Mouse (Mus musculus) heart, postnatal 4 days (tissue): Measurements from ENCODE around the gene Cbfb. TPM values are rescaled to one million over a fixed set of nuclear protein-coding genes. Genes with fewer than 3 reads are reported as not detected.
A peak's percentile ranks its signal among the peaks of the same experiment; 100 is the strongest.

Experiments
- DNase-seq: peaks from one replicate; pipeline ENCODE4 v3.0.0; 2021
- total RNA-seq, 2 experiments: library from RNA; stranded (reverse); gene quantifications; 2 replicates each; pipeline ENCODE4 v1.2.3; 2021

Cbfb gene
- total RNA-seq, 2 experiments from 2014 or later, result 44.7 to 46.9 TPM

GRCm38 (mm10) chr8:105252680-105253537 lies 82.4 kb downstream of the Cbfb start:
- DNase-seq, result no peak

GRCm38 (mm10) chr8:105253766-105254151 lies 83.3 kb downstream of the Cbfb start:
- no peak for DNase-seq

- DNase-seq, result peak; percentile 94
Measured at GRCm38 (mm10) chr8:105254152-105254965, 83.9 kb downstream of the Cbfb start.

DNA sequence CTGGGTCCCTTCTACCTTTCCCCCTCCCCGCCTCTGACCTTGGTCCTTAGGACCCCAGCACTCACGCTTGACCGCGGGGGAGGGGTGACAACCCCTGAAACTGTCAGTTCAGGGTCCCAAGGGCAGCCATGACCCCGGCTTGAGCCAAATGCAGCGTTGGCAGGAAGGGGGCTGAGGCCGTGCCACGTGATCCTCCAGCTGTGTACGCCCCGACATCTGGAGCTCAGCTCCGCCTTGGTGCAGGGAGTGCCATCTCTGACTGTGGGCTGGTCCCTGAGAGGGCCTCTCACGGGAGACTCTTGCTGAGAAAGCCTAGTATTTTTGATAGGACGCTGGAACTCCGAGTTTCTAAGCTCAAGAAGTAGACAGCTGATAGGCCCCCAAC lies 84.5 kb downstream of the Cbfb start, which contains the start of gene B3gnt9:
B3gnt9 (minus strand) TSS at position 188 of the 385 bp plus-strand sequence.
- DNase-seq, result peak; percentile 81

DNA sequence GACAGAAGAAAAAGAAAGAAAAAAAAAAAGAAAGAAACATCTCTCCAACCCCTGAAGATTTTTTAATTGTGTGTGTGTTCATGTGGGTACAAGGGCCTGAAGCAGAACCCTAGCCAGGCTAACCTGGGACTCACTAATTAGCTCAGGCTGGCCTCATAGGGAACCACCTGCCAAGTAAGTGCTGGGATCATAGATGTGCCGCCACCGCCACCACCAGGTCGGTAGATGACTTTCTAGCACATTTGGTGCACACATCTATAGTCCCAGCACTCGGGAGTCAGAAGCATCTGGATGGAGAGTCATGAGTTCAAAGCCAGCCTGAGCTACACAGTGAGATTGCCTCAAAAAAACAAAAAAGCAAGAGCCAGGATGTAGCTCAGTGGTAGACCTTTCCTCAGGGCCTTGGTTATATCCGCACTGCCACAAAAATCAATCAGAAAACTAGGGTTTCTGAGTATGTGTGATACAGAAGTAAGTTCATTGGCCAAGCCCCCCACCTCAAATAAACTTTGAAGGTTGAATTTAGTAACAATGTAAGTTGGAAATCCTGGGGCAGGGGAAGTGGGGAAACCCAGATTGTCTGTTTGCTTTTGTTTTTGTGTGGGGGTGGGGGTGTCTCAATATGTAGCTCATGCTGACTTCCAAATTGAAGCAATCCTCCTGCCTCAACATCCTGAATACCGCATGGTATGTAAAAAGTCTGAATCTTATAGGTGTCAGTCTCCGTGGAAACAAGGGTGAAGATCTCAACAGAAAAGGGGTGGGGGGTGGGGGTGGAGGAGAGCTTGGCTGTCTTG lies 87.0 kb downstream of the Cbfb start:
- DNase-seq, result no peak

- no peak for DNase-seq
Measured at GRCm38 (mm10) chr8:105258911-105259720, 88.6 kb downstream of the Cbfb start.

- DNase-seq, result peak; percentile 86
Measured at GRCm38 (mm10) chr8:105259721-105260320, 89.3 kb downstream of the Cbfb start.

DNA sequence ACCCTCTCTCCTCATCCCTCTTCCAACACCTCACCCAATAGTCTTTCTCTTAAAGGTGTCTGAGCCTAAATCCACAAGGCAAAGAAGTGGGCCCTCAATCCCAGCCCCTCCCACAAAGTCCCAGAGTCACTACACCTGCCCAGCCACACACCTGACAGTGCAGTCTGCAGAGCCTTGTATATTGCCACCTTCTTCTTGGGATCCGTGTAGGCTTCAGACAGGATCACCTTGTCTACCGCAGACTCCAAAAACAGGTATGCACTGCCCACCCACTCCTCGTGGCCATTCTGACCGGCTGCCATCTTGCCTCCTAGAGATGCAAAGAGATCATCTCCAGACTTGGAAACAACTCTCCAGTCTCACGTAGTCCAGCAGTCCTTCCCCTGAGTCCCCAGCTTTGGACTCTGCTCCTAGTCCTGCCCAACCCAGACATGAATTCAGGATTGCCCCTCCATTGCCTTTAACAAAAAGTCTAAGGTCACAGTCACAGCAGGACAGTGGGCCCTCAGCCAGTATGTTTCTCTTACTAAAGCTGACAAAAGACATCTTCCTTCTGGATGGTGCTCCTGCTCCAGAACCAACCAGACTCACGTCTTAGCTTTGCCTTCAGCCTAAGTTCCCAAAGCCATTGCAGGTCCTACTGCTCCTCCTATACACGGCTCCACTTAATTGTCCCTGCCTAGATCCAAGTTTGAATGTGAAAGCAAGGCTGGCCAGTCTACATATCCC lies 90.1 kb downstream of the Cbfb start:
- DNase-seq, result no peak

DNA sequence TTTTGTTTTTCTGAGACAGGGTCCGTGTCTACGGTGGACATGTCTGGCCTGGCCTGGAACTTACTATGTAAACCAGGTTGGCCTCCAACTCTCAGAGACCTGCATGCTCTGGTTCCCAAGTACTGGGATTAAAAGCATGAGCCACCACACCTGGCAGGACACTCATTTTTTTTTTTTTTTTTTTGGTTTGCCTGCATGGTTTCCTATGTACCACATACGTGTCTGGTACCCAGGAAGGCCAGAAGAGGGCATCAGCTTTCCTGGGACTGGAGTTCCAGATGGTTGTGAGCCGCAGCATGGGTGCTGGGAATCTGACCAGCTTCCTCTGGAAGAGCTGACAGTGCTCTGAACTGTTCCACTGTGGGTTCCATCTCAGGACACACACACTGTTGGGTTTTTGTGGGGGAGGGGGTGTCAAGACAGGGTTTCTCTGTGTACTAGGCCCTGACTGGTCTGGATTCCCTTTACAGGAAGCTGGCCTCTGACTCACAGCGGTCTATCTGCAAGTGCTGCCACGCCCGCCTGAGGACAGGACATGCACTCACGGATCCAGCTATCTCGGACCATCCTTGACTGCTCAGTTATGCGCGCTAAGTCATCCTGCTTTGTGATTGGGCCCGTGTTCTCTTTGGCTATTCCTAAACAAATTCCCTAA lies 91.0 kb downstream of the Cbfb start:
- DNase-seq, result no peak

GRCm38 (mm10) chr8:105263244-105263912 lies 92.9 kb downstream of the Cbfb start:
- DNase-seq, result no peak

DNA sequence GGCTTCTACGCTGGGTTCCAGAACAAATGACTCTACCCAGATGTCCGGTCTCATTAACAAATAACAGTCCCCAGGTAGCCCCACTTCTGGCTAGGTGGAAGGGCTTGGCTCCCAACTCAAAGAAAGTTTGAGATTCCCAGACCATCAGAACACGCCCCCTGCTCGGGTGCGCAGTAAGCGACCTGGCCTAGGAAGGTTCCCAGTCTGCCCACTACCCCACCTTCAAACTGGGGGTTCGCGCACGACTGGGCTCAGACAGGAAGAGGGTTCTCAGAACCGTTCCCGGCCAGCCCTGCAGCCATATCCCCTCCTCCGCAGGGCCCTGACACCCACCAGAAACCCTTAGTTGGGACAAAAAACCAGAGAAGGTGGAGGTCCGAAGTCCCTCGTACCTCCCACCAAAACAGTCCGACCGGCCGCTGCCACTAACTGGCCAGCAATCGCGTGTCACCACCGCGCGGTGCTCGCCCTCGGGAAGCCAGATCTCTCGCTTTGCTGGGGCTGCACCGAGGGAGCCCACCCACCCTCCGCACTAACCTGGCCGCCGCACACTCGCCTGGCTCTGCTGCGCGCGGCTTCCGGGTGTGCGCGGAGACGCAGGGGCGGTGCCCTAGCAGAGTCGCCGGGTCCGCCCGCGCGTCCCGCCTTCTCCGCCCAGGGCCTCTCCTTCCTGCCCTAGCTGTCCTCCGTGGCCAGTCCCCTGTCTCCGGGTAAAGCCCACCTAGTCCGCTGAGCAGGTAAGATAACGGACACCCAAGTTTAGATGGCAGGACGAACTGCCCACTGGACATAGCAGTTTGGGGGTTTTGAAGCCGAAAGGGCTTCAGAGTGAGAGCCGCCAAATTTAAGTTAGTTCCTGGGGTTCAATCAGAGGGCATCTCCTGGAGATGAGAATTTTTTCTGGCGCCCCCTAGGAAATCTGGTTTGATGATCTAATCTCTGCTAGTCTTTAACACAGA lies 93.8 kb downstream of the Cbfb start, which contains the start of the genes Tradd and Fbxl8:
Tradd (minus strand) TSS at position 586 of the 959 bp plus-strand sequence.
Fbxl8 (plus strand) TSS at position 625 of the 959 bp plus-strand sequence.
- peak; percentile 74 for DNase-seq

- no peak for DNase-seq
Measured at GRCm38 (mm10) chr8:105265128-105265527, 94.7 kb downstream of the Cbfb start.

DNA sequence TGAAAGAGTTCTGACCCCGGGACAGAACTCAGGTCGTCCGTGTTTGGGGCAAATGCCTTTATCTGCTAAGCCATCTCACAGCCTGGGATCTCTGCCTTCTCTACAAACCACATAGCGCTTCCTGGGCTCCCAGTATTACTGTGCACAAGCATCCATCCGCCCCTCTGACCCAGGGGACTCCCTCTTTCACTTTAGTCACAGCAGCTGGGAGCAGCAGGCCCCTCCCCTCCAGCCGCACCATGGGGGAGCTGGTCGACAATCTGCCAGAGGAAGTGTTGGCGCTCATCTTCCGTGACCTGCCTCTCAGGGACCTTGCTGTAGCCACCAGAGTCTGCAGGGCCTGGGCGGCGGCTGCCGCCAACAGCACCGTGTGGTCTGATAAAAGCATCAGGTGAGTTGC lies 96.3 kb downstream of the Cbfb start:
- no peak for DNase-seq

Other genes starting within 250 kb of the Cbfb start
- gene Ces2e, start 244.4 kb upstream of the Cbfb start, total RNA-seq, result under 1 TPM; 0.57 to 0.59 TPM
- under 1 TPM in 1 of 2 experiments, not detected in 1; 0.10 TPM for gene Ces2f, start 223.3 kb upstream of the Cbfb start, total RNA-seq
- gene Ces2g, start 209.0 kb upstream of the Cbfb start, total RNA-seq, result 1 to 10 TPM; 3.6 to 3.9 TPM
- gene Ces2h, start 169.8 kb upstream of the Cbfb start, total RNA-seq, result not detected
- gene Ces3a, start 122.1 kb upstream of the Cbfb start, total RNA-seq, result not detected
- not detected for gene Ces3b, start 86.9 kb upstream of the Cbfb start, total RNA-seq
- gene Ces4a, start 38.9 kb upstream of the Cbfb start, total RNA-seq, result not detected
- gene D230025D16Rik, start 54.5 kb downstream of the Cbfb start, total RNA-seq, result 10 to 100 TPM; 14.3 to 16.7 TPM
- gene B3gnt9, start 84.5 kb downstream of the Cbfb start, total RNA-seq, result 1 to 10 TPM; 9.0 TPM
- 10 to 100 TPM in 1 of 2 experiments, 1 to 10 TPM in 1; 9.4 to 10.1 TPM for gene Tradd, start 93.9 kb downstream of the Cbfb start, total RNA-seq
- gene Fbxl8, start 94.0 kb downstream of the Cbfb start, total RNA-seq, result 1 to 10 TPM; 3.7 TPM
- 1 to 10 TPM in 1 of 2 experiments, under 1 TPM in 1; 0.81 to 1.5 TPM for gene Hsf4, start 99.1 kb downstream of the Cbfb start, total RNA-seq
- 10 to 100 TPM in 1 of 2 experiments, 1 to 10 TPM in 1; 9.9 to 11.0 TPM for gene Nol3, start 105.5 kb downstream of the Cbfb start, total RNA-seq
- gene 4931428F04Rik, start 119.2 kb downstream of the Cbfb start, total RNA-seq, result 1 to 10 TPM; 6.0 to 7.5 TPM
- 10 to 100 TPM; 11.2 to 15.6 TPM for gene Exoc3l, start 125.4 kb downstream of the Cbfb start, total RNA-seq
- gene E2f4, start 127.0 kb downstream of the Cbfb start, total RNA-seq, result 10 to 100 TPM; 29.5 to 32.4 TPM
- 1 to 10 TPM; 1.5 to 2.1 TPM for gene Elmo3, start 134.9 kb downstream of the Cbfb start, total RNA-seq
- gene Lrrc29, start 155.6 kb downstream of the Cbfb start, total RNA-seq, result 1 to 10 TPM; 2.5 to 2.7 TPM
- gene Tmem208, start 155.7 kb downstream of the Cbfb start, total RNA-seq, result 10 to 100 TPM; 29.8 to 32.3 TPM
- gene Fhod1, start 177.3 kb downstream of the Cbfb start, total RNA-seq, result 10 to 100 TPM in 1 of 2 experiments, 1 to 10 TPM in 1; 9.0 to 10.4 TPM
- gene Slc9a5, start 178.2 kb downstream of the Cbfb start, total RNA-seq, result 1 to 10 TPM; 3.3 to 3.5 TPM
- under 1 TPM in 1 of 2 experiments, not detected in 1; 0.17 TPM for gene Plekhg4, start 202.6 kb downstream of the Cbfb start, total RNA-seq
- gene Kctd19, start 242.8 kb downstream of the Cbfb start, total RNA-seq, result not detected
- gene Lrrc36, start 242.9 kb downstream of the Cbfb start, total RNA-seq, result under 1 TPM; 0.50 to 0.93 TPM